Mouse (Mus musculus) C2C12 (cell line): Measurements from ENCODE around the gene Olfr679.
"Not testable (repeated sequence)": the region's sequence is repeated elsewhere in the genome, so short reads cannot be mapped to it uniquely, and the experiment has no call there.

Experiments used
- CEBPB ChIP-seq: IDR thresholded peaks from one replicate; pipeline ENCODE4 v1.6.1; 2011; ENCODE audit warnings: low read depth, mild to moderate bottlenecking, control low read depth, moderate library complexity
- CTCF ChIP-seq: IDR thresholded peaks from one replicate; pipeline ENCODE4 v1.5.1; 2011; ENCODE audit not compliant: control insufficient read depth, insufficient read depth, insufficient read length
- MAX ChIP-seq: IDR thresholded peaks from one replicate; pipeline ENCODE4 v1.6.1; 2011; ENCODE audit warnings: mild to moderate bottlenecking, control low read depth
- MYOD1 ChIP-seq: IDR thresholded peaks from one replicate; pipeline ENCODE4 v1.6.1; 2011; ENCODE audit warnings: low read depth; ENCODE audit not compliant: control insufficient read depth, insufficient read length
- MYOG ChIP-seq: IDR thresholded peaks from one replicate; pipeline ENCODE4 v1.6.1; 2011; ENCODE audit not compliant: control insufficient read depth, insufficient read length; ENCODE audit errors: extremely low read depth
- USF1 ChIP-seq: IDR thresholded peaks from one replicate; pipeline ENCODE4 v1.6.1; 2011; ENCODE audit warnings: low read depth, mild to moderate bottlenecking, control low read depth, moderate library complexity

GRCm38 (mm10) chr7:105092717-105093116, 11.7 kb downstream of the Olfr679 start, which contains the start of gene Olfr680-ps1:
- TF ChIP-seq MAX, CTCF, USF1, CEBPB, MYOD1, MYOG: not testable (repeated sequence)
